Mouse (Mus musculus) forebrain, embryonic 16.5 days (tissue): ENCODE data around the gene Cchcr1. TPM values are rescaled to one million over a fixed set of nuclear protein-coding genes. Genes with fewer than 3 reads are reported as not detected.
"Not testable (repeated sequence)": the region's sequence is repeated elsewhere in the genome, so short reads cannot be mapped to it uniquely, and the experiment has no call there.

ENCODE experiments used
- ATAC-seq: fragments of 200-750 bp; cut with Nextera tagmentation; 2 replicates; pipeline ENCODE4 v1.8.0; 2017; ENCODE audit warnings: mild to moderate bottlenecking, moderate library complexity
- H3K27ac ChIP-seq: fragments of 300-500 bp; sonication (generic); 2 replicates; pipeline ENCODE4 v1.5.1; 2014; ENCODE audit warnings: low read length, control low read depth
- H3K27me3 ChIP-seq: fragments of 300-500 bp; sonication (generic); replicated peaks from 2 replicates; pipeline ENCODE4 v1.6.1; 2014; ENCODE audit warnings: low read length; ENCODE audit not compliant: control insufficient read depth, insufficient read depth
- H3K36me3 ChIP-seq: fragments of 300-500 bp; sonication (generic); 2 replicates; pipeline ENCODE4 v1.6.1; 2014; ENCODE audit not compliant: control insufficient read depth, insufficient read depth
- H3K4me1 ChIP-seq: fragments of 300-500 bp; sonication (generic); replicated peaks from 2 replicates; pipeline ENCODE4 v1.6.1; 2014; ENCODE audit warnings: low read length; ENCODE audit not compliant: control insufficient read depth, insufficient read depth
- H3K4me2 ChIP-seq: fragments of 300-500 bp; sonication (generic); 2 replicates; pipeline ENCODE4 v1.6.1; 2014; ENCODE audit warnings: mild to moderate bottlenecking, low read length, control low read depth
- H3K4me3 ChIP-seq: fragments of 300-500 bp; sonication (generic); replicated peaks from 2 replicates; pipeline ENCODE4 v1.5.1; 2014; ENCODE audit warnings: mild to moderate bottlenecking, low read length, control low read depth
- H3K9ac ChIP-seq: fragments of 300-500 bp; sonication (generic); replicated peaks from 2 replicates; pipeline ENCODE4 v1.6.1; 2014; ENCODE audit warnings: low read depth, low read length, control low read depth
- H3K9me3 ChIP-seq: fragments of 300-500 bp; sonication (generic); 2 replicates; pipeline ENCODE4 v1.6.1; 2016; ENCODE audit warnings: low read length; ENCODE audit not compliant: control insufficient read depth
- WGBS: fragments of 180-500 bp; shearing (Covaris S2); extraction: QIAGEN DNeasy Blood & Tissue Kit; methylation state at CpG from one replicate; pipeline ENCODE4 v1.1.7; 2014; 5-methylcytosine and 5-hydroxymethylcytosine counted together
- polyA plus RNA-seq: library from polyadenylated mRNA; unstranded; fragments of >200 nt; fragmentation: Nextera tagmentation; extraction: Ambion mirVana; gene quantifications from 2 replicates; pipeline ENCODE4 v1.2.1, GENCODE M21; 2015

Gene Cchcr1
- 8.8 and 9.0 TPM in 2 replicates for polyA plus RNA-seq

- peak; percentile 98 for ATAC-seq
- peak within 1 kb of the TSS; percentile 55 for H3K9ac ChIP-seq
- no peaks in the 10 kb centered on the region for H3K36me3 ChIP-seq
- peak within 1 kb of the TSS; percentile 71 for H3K4me3 ChIP-seq
- H3K9me3 ChIP-seq: no peaks in the 10 kb centered on the region
- peak within 1 kb of the TSS; percentile 90 for H3K4me2 ChIP-seq
- H3K4me1 ChIP-seq: peaks cover 17% of the 10 kb centered on the region
- 1% methylated on average over 59 of the region's 67 CpGs for WGBS
- no peaks in the 10 kb centered on the region for H3K27me3 ChIP-seq
- no peak within 1 kb of the TSS for H3K27ac ChIP-seq
Observed at GRCm38 (mm10) chr17:35516652-35517500, at the start of gene Cchcr1, which contains the start of gene Tcf19. Gene Cchcr1 (plus strand): TSS chr17:35517100. Gene Tcf19 (minus strand): TSS chr17:35516824.

DNA sequence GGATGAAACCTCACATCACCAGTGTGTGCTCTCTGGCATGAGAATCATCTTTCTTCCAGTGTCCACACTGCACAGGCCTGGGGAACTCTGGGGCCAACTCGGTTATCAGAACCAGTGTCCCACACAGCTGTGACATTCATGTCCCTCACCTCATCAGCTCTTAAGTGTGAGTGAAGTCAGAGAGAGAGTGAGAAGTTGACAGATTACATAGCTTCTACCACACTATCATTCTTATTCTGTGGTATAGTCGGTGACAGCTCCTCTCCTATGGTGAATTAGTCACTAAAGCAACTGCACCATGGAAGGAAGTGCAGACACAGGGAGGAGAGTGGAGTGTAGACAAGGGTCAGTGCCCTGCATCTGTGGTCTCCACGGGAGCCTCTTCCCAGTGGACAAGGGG, 48.0 kb upstream of the Cchcr1 start:
- not testable (repeated sequence) for H3K4me3 ChIP-seq, H3K4me2 ChIP-seq, H3K27ac ChIP-seq, ATAC-seq, H3K4me1 ChIP-seq, H3K9me3 ChIP-seq, H3K36me3 ChIP-seq, H3K9ac ChIP-seq
- H3K27me3 ChIP-seq: peaks cover 19% of the 10 kb centered on the region
- 65% methylated on average over 3 of the region's 3 CpGs for WGBS

GRCm38 (mm10) chr17:35469842-35470751, 46.8 kb upstream of the Cchcr1 start, which contains the start of gene H2-Q10:
Gene H2-Q10 (plus strand): TSS chr17:35470089.
- H3K4me1 ChIP-seq: peaks cover 10% of the 10 kb centered on the region
- H3K4me2 ChIP-seq: peak within 1 kb of the TSS; percentile 60
- H3K36me3 ChIP-seq: no peaks in the 10 kb centered on the region
- 1% methylated on average over 76 of the region's 80 CpGs for WGBS
- H3K4me3 ChIP-seq: peak within 1 kb of the TSS; percentile 41
- peaks cover 19% of the 10 kb centered on the region for H3K27me3 ChIP-seq
- no peak within 1 kb of the TSS; the same call in 1 of the 2 replicates for H3K9ac ChIP-seq
- no peak for ATAC-seq
- H3K9me3 ChIP-seq: no peaks in the 10 kb centered on the region
- no peak within 1 kb of the TSS for H3K27ac ChIP-seq

DNA sequence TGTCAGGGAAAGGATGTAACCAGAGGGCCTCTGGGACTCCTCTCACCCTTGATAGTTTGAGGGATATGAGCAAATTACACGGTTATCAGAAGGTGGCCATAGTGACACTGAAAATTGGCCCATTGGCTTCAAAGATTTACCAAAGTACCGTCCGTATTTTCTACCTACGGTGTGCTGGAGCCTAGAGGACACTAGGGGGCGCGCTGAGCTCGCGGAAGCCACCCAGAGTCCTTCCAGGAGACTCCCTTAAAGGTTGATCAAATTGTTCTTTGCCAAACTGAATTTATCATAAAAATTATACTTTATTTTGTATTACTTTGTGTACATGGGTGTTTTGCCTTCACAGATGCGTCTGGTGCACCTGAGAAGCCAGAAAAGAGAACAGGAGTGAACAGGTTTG, 32.8 kb upstream of the Cchcr1 start:
- Histone ChIP-seq H3K4me2 (no peak overlapping the region), H3K27ac (no peak overlapping the region), H3K9me3 (no peaks in the 10 kb centered on the region), H3K27me3 (no peaks in the 10 kb centered on the region), H3K4me3 (no peak overlapping the region), H3K36me3 (no peaks in the 10 kb centered on the region), H3K4me1 (no peaks in the 10 kb centered on the region), H3K9ac (no peak overlapping the region)
- no peak for ATAC-seq
- 1% methylated on average over 9 of the region's 9 CpGs for WGBS

DNA sequence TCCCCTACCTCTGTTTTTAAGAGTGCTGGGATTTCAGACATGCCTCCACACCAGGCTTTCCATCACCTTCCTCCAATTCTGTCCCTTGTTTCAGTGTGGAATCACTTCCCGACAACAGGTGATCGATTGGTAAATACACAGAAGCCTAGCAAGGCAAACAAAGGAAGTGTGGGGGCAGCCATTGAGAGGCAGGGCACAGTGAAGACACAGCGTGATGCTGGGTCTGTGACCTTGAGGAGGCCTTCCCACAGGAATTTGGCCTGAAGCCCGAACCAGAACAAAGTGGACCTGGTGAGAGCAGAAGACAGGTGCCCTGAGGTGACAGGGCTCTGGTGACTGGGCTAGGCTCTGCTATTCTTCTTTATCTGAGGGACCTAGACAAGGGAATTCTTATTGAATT, 31.2 kb upstream of the Cchcr1 start:
- H3K4me3 ChIP-seq: no peak overlapping the region
- no peaks in the 10 kb centered on the region for H3K36me3 ChIP-seq
- H3K4me1 ChIP-seq: no peaks in the 10 kb centered on the region
- H3K27me3 ChIP-seq: no peaks in the 10 kb centered on the region
- ATAC-seq: no peak
- no peak overlapping the region for H3K9ac ChIP-seq
- H3K27ac ChIP-seq: no peak overlapping the region
- 34% methylated on average over 4 of the region's 4 CpGs for WGBS
- no peaks in the 10 kb centered on the region for H3K9me3 ChIP-seq
- no peak overlapping the region for H3K4me2 ChIP-seq

DNA sequence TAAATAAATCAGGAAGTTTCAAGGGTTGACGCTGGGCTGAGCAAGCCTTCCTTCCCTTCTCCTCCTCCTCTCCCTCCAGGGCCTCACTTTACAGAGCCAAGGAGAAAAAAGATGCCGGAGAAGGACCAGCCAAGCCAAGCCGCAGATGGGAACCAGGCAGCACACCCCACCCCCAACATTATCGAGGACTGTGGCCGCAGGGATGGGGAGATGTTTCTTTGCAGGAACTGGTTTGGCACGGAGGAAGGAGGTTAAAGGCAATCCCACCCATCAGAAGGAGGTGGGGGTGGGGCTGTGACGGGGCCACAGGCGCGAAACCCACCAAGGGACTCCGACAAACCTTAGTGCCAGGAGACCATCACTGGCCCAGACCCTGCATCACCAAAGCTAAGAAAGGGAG, 30.2 kb upstream of the Cchcr1 start:
- H3K4me3 ChIP-seq: no peak overlapping the region
- no peak for ATAC-seq
- H3K4me1 ChIP-seq: no peaks in the 10 kb centered on the region
- no peak overlapping the region for H3K4me2 ChIP-seq
- H3K36me3 ChIP-seq: no peaks in the 10 kb centered on the region
- no peak overlapping the region for H3K9ac ChIP-seq
- H3K27ac ChIP-seq: no peak overlapping the region
- no peaks in the 10 kb centered on the region for H3K27me3 ChIP-seq
- WGBS: 71% methylated on average over 10 of the region's 10 CpGs
- no peaks in the 10 kb centered on the region for H3K9me3 ChIP-seq

- H3K27me3 ChIP-seq: no peaks in the 10 kb centered on the region
- 97% methylated on average over 2 of the region's 2 CpGs for WGBS
Observed at GRCm38 (mm10) chr17:35488041-35488440, 28.9 kb upstream of the Cchcr1 start.

DNA sequence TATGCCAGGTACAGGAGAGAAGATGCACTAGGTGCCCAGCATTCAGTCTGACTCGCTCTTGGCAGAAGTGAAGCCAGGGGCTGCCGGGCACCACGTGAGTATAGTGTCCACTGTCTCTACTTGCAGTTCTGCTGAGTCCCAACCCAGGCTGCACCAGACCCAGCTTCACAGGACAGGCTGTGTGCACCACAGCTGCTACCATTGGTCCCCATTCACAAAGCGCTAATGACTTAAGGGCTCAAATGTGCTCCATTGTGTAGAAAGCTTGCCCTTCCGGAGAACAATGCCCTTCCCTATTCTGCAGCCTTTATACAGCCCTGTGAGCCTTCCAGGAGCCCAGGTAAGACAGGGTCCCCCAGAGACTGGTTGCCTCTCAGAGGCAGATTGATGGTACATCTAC, 26.6 kb upstream of the Cchcr1 start:
- no peaks in the 10 kb centered on the region for H3K9me3 ChIP-seq
- no peak overlapping the region for H3K27ac ChIP-seq
- H3K36me3 ChIP-seq: no peaks in the 10 kb centered on the region
- H3K4me2 ChIP-seq: no peak overlapping the region
- no peaks in the 10 kb centered on the region for H3K4me1 ChIP-seq
- H3K9ac ChIP-seq: no peak overlapping the region
- H3K4me3 ChIP-seq: no peak overlapping the region
- ATAC-seq: no peak
- WGBS: 31% methylated on average over 5 of the region's 5 CpGs
- no peaks in the 10 kb centered on the region for H3K27me3 ChIP-seq

More at GRCm38 (mm10) chr17:35488041-35488440, 28.9 kb upstream of the Cchcr1 start:
- Histone ChIP-seq H3K36me3 (no peaks in the 10 kb centered on the region), H3K4me1 (no peaks in the 10 kb centered on the region), H3K4me2 (no peak overlapping the region), H3K4me3 (no peak overlapping the region), H3K27ac (no peak overlapping the region), H3K9ac (no peak overlapping the region), H3K9me3 (no peaks in the 10 kb centered on the region)
- no peak for ATAC-seq

DNA sequence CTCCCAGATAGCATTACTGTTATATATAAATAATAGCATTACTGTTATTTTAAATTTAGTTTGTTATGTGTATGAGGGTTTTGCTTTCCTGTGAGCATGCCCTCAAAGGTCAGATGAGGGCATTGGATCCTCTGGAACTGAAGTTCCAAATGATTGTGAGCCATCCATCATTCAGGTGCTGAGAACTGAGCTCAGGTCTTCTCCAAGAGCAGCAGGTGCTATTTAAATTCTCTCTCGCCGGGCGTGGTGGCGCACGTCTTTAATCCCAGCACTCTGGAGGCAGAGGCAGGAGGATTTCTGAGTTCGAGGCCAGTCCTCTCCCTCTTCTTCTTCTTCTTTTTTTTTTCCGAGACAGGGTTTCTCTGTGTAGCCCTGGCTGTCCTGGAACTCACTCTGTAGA, 19.8 kb upstream of the Cchcr1 start:
- Histone ChIP-seq H3K27ac (no peak overlapping the region), H3K4me2 (no peak overlapping the region), H3K9me3 (no peaks in the 10 kb centered on the region), H3K27me3 (no peaks in the 10 kb centered on the region), H3K9ac (no peak overlapping the region), H3K36me3 (no peaks in the 10 kb centered on the region), H3K4me3 (no peak overlapping the region), H3K4me1 (no peaks in the 10 kb centered on the region)
- ATAC-seq: no peak
- 94% methylated on average over 7 of the region's 7 CpGs for WGBS
